Mouse (Mus musculus) splenic B cell, adult 2 months (primary cell): ENCODE results near the gene Tex14.

Experiments used
- DNase-seq: peaks from one replicate; pipeline ENCODE4 v3.0.0-alpha.2; 2011; ENCODE audit warnings: low read depth, low spot score
- H3K27me3 ChIP-seq: 2 replicates; pipeline ENCODE4 v1.6.1; 2012; ENCODE audit warnings: mild to moderate bottlenecking, low read length, moderate library complexity, mixed read lengths; ENCODE audit not compliant: control insufficient read depth, poor library complexity, insufficient read depth, severe bottlenecking
- H3K36me3 ChIP-seq: 2 replicates; pipeline ENCODE4 v1.6.1; 2012; ENCODE audit warnings: mild to moderate bottlenecking, low read length, moderate library complexity, mixed read lengths; ENCODE audit not compliant: control insufficient read depth, poor library complexity, insufficient read depth, severe bottlenecking

Tex14 gene

DNA sequence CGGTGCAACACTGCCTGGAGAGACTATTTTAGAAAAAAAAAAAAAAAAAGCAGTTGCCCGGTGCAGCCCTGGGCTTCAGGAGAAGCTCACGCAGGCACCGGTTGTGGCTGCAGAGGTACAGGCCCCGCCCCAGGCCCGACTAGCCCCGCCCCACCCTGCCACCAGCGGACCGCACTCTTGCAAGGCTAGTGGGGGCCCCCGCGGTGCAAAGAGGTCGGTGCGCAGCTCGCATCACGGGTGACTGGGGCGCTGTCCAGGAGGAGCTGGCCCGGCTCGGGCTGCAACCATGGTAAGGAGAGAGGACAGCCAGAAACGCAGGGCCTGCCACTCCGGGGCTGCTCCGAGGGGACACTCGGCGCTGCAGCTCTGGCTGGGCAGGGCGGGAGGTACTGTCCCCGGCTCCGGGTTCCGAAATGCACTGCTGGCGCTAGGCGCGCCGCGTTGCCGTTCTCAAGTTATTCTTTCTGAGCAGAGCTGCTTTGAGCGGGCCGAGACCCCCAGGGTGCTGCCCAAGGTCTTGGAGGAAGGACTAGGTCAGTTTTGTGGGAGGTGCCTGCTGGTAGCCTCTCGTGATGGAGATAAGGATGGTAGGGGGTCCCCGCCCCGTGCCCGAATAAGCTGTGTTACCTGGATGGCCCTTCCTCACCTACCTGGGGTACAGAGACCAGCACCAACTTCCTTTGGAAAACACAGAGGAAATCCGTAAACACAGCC is 173.5 kb downstream of the Tex14 start:
- peak; percentile 63 for DNase-seq
- no peaks in the 10 kb centered on the region for H3K36me3 ChIP-seq
- H3K27me3 ChIP-seq, result no peaks in the 10 kb centered on the region

GRCm38 (mm10) chr11:87578963-87579601 is 174.2 kb downstream of the Tex14 start:
- no peak for DNase-seq
- no peaks in the 10 kb centered on the region for H3K27me3 ChIP-seq

GRCm38 (mm10) chr11:87579713-87580112 is 174.8 kb downstream of the Tex14 start:
- H3K36me3 ChIP-seq, result no peaks in the 10 kb centered on the region
- H3K27me3 ChIP-seq, result no peaks in the 10 kb centered on the region
- DNase-seq, result no peak

More at GRCm38 (mm10) chr11:87578963-87579601, 174.2 kb downstream of the Tex14 start:
- no peaks in the 10 kb centered on the region for H3K36me3 ChIP-seq

- H3K36me3 ChIP-seq, result no peaks in the 10 kb centered on the region
- no peak for DNase-seq
- no peaks in the 10 kb centered on the region for H3K27me3 ChIP-seq
Observed at GRCm38 (mm10) chr11:87580543-87581085, 175.7 kb downstream of the Tex14 start.

DNA sequence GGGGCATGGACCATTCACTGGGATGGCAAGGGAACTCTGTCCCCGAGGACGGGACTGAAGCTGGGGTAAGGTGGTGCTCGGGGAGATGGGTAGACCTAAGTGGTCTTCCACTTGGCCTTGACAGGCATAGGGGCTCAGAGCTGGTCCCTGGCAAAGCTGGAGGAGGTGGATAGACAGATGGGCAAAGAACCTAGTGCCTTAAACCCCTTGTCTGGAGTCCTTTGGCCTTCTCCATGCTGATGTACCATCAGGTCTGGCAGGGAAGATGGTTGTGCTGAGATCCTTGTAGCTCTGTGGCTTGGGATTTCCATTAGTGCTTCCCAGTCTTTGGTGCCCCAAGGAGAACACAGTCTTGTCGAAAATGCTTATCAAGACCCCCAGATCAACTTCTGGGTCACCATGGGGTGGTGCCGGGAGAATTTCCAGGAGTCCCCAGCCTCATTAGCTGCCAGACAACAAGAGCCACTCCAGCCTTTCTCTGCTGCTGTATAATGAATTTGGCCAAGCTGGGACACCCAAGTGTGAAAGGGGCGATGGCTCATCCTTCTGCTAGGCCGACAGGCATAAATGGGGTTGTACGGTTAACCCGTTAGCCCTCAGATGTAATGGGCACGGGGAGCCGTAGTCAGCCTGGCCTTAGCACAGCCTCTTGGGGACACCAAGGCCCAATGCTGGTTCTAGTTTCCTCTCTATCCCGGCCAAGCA is 176.4 kb downstream of the Tex14 start:
- H3K36me3 ChIP-seq, result no peaks in the 10 kb centered on the region
- no peaks in the 10 kb centered on the region for H3K27me3 ChIP-seq
- no peak for DNase-seq

DNA sequence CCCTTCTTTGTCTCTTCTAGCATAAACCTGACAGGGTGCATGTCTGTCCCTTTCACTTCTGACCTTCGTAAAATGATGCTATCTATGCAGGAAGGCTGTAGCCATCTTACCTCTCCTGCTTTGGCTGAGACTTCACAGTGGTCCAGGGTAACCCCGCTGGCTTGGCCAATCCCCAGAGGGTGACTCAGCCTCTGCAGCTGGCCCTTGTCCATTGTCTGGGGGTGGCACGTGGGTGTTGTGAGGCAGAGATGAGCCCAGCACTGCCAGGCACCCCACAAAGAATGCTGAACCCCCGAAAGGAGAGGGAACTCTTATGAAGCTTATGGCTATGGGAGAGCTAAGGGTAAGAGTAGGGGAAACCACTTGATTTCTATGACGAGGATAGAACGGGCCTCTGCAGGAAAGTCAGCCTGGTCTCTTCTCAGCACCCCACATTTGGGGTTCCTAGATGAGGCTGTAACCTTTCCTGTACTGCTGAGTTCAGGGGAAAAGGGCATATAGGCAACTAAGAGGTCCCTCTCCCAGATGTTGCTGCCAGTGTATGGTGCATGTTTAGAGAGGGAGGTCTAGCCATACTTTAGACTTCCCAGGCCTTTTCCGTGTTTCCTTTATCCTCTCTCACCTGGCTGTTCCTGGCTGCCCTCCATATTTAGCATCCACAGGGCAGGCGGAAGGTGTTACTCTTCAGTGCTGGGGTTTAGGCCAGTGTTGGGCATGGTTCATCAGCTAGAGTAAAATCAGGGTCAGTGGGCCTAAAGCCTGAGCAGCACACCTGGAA is 177.3 kb downstream of the Tex14 start:
- H3K36me3 ChIP-seq, result no peaks in the 10 kb centered on the region

GRCm38 (mm10) chr11:87583291-87584034 is 178.6 kb downstream of the Tex14 start:
- no peak for DNase-seq
- no peaks in the 10 kb centered on the region for H3K27me3 ChIP-seq

More for the DNA sequence above, 177.3 kb downstream of the Tex14 start:
- no peaks in the 10 kb centered on the region for H3K27me3 ChIP-seq
- DNase-seq, result no peak

GRCm38 (mm10) chr11:87584711-87585505 is 180.0 kb downstream of the Tex14 start:
- DNase-seq, result no peak
- Histone ChIP-seq H3K36me3 (no peaks in the 10 kb centered on the region), H3K27me3 (no peaks in the 10 kb centered on the region)

More at GRCm38 (mm10) chr11:87583291-87584034, 178.6 kb downstream of the Tex14 start:
- no peaks in the 10 kb centered on the region for H3K36me3 ChIP-seq

- no peak for DNase-seq
Observed at GRCm38 (mm10) chr11:87587211-87587874, 182.5 kb downstream of the Tex14 start.

GRCm38 (mm10) chr11:87589605-87590004 is 184.7 kb downstream of the Tex14 start:
- Histone ChIP-seq H3K36me3 (no peaks in the 10 kb centered on the region), H3K27me3 (no peaks in the 10 kb centered on the region)
- DNase-seq, result no peak

More at GRCm38 (mm10) chr11:87587211-87587874, 182.5 kb downstream of the Tex14 start:
- Histone ChIP-seq H3K36me3 (no peaks in the 10 kb centered on the region), H3K27me3 (no peaks in the 10 kb centered on the region)

DNA sequence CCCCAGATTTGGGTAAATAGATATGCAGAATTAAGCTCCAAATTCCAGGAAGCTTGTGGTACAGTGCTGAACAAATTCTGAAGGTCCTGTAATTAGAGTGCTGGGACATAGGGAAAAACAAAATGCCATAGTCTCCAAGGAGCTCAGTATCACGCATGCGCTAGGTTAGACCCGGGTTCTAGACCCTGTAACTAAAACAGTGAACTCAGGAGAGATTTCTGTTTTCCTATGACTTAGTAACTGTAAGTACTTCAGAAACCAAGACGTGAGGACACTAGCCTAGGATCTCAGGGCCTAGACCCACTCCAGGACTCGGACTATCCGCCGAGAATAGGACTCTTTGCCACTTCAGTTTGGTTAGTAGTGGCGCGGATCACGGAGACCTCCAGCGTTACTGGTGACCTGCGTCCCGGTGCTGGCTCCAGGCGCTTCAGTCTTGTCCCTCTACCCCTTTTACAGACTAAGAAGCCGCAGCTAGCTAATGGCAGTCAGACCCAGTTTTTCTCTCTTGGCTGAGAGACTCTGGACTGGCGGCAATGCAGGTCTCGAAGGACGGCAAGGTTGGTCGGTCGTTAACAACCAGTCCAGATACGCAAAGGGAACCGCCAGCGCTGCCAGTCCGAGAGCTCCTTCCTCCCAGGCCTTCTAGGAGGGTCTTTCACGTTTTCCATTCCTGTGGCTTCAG is 186.1 kb downstream of the Tex14 start:
- no peak for DNase-seq
- no peaks in the 10 kb centered on the region for H3K27me3 ChIP-seq
- no peaks in the 10 kb centered on the region for H3K36me3 ChIP-seq

DNA sequence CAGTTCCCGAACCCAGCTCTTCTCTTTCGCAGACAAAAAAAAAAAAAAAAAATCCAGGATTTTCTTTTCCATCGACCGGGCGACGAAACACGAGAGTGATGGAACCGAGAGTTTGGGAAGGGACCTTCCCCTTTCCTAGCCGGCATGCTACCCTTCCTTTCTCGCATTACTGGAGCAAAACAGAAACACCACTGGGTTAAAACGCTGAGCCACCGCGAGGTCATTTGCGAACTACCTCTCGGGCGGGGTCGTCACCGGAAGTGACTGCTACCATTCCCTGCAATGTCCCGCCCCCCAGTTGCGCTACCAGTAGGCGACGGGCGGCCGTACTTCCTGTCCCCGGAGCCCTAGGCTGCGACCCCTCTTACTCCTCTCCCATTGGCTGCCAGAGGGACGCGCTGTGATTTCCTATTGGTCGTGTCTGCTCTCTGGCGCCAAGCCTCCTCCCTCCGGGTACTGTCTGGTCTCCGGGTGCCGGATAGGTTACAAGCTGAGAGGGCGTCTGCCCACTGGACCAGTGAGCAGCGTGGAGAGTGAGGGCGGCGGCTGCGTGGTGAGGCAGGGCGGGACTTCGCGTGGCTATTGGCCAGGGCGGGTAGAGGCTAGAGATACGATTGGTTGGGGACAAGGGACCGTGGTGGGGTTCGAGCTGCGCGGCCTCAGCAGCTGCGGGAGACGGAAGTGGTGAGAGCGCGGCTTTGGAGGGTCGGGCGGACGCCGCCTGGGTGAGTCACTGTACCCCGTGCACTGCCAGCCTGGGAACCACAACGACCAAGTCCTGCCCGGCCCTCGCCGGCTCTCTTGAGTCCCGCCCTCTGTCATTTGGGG is 186.9 kb downstream of the Tex14 start, which contains the start of gene Mtmr4:
Mtmr4 (plus strand) TSS at position 637 of the 828 bp plus-strand sequence.
- Histone ChIP-seq H3K27me3 (no peaks in the 10 kb centered on the region), H3K36me3 (no peaks in the 10 kb centered on the region; the same call in 1 of the 2 replicates)
- peak; percentile 99 for DNase-seq
